Mouse (Mus musculus): Measurements from ENCODE around the gene Cnbp. TPM values are rescaled to one million over a fixed set of nuclear protein-coding genes. Genes with fewer than 3 reads are reported as not detected.

Gene Cnbp
- total RNA-seq, 2 experiments from 2014 or later = 279 to 283 TPM

DNA sequence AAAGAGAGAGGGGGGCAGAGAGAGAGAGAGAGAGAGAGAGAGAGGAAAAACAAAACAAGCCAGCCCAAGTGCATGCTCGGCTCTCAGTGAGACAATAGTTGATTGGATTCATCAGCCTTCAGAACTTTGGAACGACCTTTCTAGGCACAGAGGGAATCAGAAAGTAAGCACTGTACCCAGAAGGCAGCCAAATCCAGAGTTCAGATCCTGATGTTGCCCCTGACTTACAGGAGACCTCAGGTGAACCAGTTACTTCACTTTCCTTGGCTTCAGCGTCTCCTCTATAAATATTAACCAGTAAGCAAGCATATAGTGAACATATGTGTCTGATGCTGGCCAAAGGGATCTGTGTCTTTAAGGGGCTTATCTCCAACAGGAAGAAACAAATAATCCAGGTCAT, 42.4 kb downstream of the Cnbp start:
- intact Hi-C loops (cut with DNase I) = no loop called here
- no peak for DNase-seq

DNA sequence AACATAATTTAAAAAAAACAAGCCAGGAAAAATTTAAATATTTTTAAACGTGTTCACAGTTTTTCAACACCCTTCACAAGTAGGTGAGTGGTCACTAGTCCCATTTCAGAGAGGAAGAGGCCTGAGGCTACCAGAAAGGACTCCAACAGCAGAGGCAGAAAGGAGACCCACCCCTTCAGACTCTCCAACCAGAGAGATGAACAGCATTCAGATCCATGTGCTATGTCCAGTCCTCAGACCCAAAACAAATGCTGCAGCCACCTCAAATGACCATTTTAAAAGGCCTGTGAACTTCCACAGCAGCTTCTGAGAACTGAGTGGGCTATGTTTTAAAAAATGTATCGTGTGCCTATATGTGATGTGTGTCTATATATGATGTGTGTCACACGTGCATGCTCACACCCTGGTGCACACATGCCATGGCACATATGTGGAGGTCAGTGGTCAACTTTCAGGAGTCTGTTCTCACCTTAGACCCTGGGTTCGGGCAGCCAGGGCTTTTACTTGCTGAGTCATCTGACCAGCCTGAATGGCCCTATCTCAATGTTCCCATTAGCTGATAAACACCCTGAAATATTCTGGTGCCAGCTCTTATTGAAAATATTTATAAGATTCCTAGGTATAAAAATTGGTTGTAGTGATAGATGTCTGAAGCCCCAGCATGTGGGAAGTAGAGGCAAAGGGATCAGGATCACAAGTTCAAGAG, 43.0 kb downstream of the Cnbp start:
- intact Hi-C loops (cut with DNase I) = no loop called here
- DNase-seq = no peak

GRCm38 (mm10) chr6:87806857-87807256, 44.0 kb downstream of the Cnbp start:
- DNase-seq = no peak
- intact Hi-C loops (cut with DNase I) = no loop called here

DNA sequence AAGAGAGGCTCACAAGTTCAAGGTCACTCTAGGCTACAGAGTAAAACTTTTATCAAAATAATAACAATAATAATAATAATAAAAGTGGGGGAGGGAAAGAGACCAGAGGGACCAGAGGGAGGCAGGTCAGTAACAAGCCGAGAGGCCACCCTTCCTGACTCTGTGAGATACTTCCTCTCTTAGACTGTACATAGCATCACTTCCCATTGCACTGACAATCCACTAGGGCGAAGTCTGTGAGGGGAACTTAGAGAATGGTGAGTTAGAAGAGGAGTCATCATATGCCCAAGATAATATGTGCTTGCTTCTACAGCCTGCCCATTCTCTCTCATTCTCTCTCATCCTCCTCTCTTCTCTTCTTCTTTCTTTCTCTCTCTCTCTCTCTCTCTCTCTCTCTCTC, 44.9 kb downstream of the Cnbp start:
- intact Hi-C loops (cut with DNase I) = no loop called here
- DNase-seq = no peak

DNA sequence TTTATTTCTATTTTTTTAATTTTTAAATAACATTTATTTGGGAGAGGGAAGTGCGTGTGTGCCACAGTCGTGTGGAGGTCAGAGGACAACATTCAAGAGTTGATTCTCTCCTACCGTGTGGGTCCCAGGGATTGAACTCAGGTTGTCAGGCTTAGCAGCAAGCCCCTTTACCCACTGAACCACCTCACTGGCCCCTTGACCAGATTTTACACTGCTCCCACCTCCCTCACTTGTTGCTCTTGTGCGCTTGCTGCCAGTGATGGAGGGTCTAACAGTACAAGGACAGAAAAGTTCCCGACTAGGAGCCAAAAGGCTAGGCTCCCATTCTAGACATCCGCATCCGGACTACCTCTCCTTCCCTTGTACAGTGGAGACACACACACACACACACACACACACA, 45.5 kb downstream of the Cnbp start:
- DNase-seq = no peak
- intact Hi-C loops (cut with DNase I) = no loop called here

DNA sequence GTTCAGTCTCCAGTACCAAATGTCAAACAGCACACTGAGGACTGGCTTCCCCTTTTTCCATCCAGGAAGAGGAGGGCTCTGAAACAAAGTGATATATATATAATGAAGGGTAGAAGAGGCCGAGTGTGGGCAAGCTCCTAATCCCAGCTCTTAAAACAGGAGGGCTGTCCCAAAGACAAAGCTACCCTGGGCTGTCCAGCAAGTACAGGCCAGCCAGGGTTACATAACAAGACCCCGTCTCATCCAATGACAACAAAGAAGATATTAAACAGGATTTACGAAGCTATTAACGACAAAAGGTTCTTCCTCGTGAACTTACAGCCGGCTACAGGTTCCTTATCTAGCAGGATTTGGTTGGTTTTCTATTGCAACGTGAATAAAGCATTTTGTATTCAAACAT, 46.0 kb downstream of the Cnbp start:
- intact Hi-C loops (cut with DNase I) = no loop called here
- no peak for DNase-seq

- no peak for DNase-seq
- intact Hi-C loops (cut with DNase I) = no loop called here
These were observed 46.9 kb downstream of the Cnbp start for GRCm38 (mm10) chr6:87804036-87804435.

- no peak for DNase-seq
- intact Hi-C loops (cut with DNase I) = no loop called here
These were observed 48.4 kb downstream of the Cnbp start for GRCm38 (mm10) chr6:87802462-87802861.

GRCm38 (mm10) chr6:87799576-87799975, 51.3 kb downstream of the Cnbp start:
- intact Hi-C loops (cut with DNase I) = no loop called here
- no peak for DNase-seq

- intact Hi-C loops (cut with DNase I) = no loop called here
- DNase-seq = no peak
These were observed 53.6 kb downstream of the Cnbp start for GRCm38 (mm10) chr6:87797321-87797720.

- intact Hi-C loops (cut with DNase I) = no loop called here
- DNase-seq = no peak
These were observed 54.5 kb downstream of the Cnbp start for GRCm38 (mm10) chr6:87796251-87796880.

GRCm38 (mm10) chr6:87795385-87796150, 55.3 kb downstream of the Cnbp start:
- intact Hi-C loops (cut with DNase I) = no loop called here
- no peak for DNase-seq

- DNase-seq = no peak
- intact Hi-C loops (cut with DNase I) = no loop called here
These were observed 56.9 kb downstream of the Cnbp start for GRCm38 (mm10) chr6:87793821-87794510.

Other genes with a start within 250 kb of the Cnbp start
- 1 to 10 TPM; 2.4 to 2.6 TPM for gene Aplf, start 178.9 kb downstream of the Cnbp start, total RNA-seq (2021)
- gene Efcc1, start 120.2 kb downstream of the Cnbp start, total RNA-seq (2021) = 1 to 10 TPM; 3.1 to 3.2 TPM
- gene Gp9, start 73.0 kb downstream of the Cnbp start, total RNA-seq (2021) = 1 to 10 TPM in 1 of 2 experiments, under 1 TPM in 1; 0.33 to 1.0 TPM
- 10 to 100 TPM; 16.7 to 17.4 TPM for gene Rab43, start 38.9 kb downstream of the Cnbp start, total RNA-seq (2021)
- 1 to 10 TPM in 1 of 2 experiments, under 1 TPM in 1; 0.55 to 1.5 TPM for gene Gm45140, start 15.3 kb downstream of the Cnbp start, total RNA-seq (2021)
- 10 to 100 TPM; 17.8 TPM for gene Isy1, start 12.3 kb downstream of the Cnbp start, total RNA-seq (2021)
- gene Copg1, start 36.7 kb upstream of the Cnbp start, total RNA-seq (2021) = 10 to 100 TPM; 50.4 to 55.7 TPM
- gene Hmces, start 62.8 kb upstream of the Cnbp start, total RNA-seq (2021) = 10 to 100 TPM; 12.0 to 12.2 TPM
- 1 to 10 TPM; 6.5 to 7.1 TPM for gene H1fx, start 130.5 kb upstream of the Cnbp start, total RNA-seq (2021)
- gene Rab7, start 194.2 kb upstream of the Cnbp start, total RNA-seq (2021) = 100 to 1,000 TPM; 265 to 272 TPM
- 100 to 1,000 TPM in 1 of 2 experiments, 10 to 100 TPM in 1; 99.5 to 107 TPM for gene Rpn1, start 233.4 kb upstream of the Cnbp start, total RNA-seq (2021)

Data from heart, postnatal 14 days (tissue).